Mouse (Mus musculus) CD4-positive, CD25-positive, alpha-beta regulatory T cell, adult 2 months (primary cell): Measurements from ENCODE around the gene Stx12.
"Not testable (repeated sequence)": the region's sequence is repeated elsewhere in the genome, so short reads cannot be mapped to it uniquely, and the experiment has no call there.

Experiments used
- DNase-seq: peaks from one replicate; pipeline ENCODE4 v3.0.0-alpha.2; 2012; ENCODE audit warnings: low read depth, low spot score

The Stx12 gene

GRCm38 (mm10) chr4:132884064-132884843 is at the start of gene Stx12:
Gene Stx12 (minus strand): TSS chr4:132884509.
- DNase-seq: peak; percentile 90

- DNase-seq: no peak
Measured at GRCm38 (mm10) chr4:132932752-132933404, 48.6 kb upstream of the Stx12 start.

GRCm38 (mm10) chr4:132930784-132931183 is 46.5 kb upstream of the Stx12 start:
- DNase-seq: peak; percentile 83

GRCm38 (mm10) chr4:132926520-132926919 is 42.2 kb upstream of the Stx12 start:
- not testable (repeated sequence) for DNase-seq

DNA sequence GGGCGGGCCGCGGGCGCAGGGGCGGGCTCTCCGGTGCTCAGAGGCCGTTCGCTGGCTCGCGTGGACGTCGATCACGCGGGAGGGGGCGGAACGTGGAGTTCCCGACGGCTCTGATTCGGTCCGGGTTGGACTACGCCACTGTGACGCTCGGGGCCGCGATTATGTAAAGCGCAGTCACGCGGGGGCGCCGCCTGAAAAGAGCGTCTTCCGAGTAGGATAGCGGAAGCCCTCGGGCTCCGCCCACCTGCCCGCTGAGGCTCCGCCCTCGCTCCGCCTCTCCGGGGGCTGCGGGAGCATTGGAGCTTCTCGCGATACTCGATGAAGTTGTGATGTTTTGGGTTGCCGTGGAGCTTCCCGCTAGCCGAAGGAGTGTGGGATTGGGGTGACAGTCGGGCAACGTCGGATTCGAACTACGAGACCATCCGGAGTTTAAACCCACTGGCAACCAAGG is 38.3 kb upstream of the Stx12 start, which contains the start of gene Fam76a:
Gene Fam76a, minus strand, starts transcription at position 1 of the 451 bp plus-strand sequence.
- DNase-seq: peak; percentile 100

DNA sequence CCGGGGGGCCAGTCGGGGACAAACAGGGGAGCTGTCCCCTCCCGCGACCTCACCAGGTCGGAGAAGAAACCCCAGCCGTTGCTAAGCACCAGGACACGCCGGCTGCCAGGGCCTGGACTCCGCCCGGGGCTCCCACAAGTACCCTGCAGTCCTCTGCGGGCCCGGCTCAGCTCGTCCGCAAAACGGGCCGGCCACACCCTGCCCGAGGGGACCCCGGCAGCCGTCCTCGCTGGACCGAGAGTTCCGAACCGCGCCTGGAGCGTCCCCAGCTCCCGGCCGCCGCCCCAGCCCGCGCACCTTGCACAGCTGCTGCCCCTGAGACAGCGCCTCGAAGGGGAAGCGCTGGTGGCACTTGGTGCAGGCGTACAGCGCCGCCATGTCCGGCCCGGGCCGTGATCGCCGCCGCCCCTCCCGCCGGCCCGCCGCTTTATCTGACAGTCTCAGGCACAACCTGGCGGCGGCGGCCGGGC is 37.8 kb upstream of the Stx12 start:
- DNase-seq: no peak

DNA sequence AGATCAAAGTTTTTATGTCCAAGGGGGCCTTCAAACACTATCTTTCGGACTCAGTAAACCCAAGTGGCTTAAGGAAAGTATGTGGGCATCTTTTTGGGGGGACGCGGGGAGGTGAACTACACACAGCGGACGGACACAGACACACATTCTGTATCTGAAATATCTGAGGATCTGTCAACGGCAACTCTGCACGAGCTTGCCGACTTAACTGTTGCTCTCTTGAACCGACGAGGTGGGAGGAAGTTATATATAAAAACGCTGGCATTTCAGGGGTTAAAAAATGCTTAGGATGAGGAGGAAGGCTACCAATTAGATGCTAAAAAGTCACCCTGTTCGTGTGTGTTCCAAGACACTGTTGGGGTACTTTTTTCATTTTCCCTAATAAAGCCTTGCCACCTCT is 37.2 kb upstream of the Stx12 start:
- no peak for DNase-seq

DNA sequence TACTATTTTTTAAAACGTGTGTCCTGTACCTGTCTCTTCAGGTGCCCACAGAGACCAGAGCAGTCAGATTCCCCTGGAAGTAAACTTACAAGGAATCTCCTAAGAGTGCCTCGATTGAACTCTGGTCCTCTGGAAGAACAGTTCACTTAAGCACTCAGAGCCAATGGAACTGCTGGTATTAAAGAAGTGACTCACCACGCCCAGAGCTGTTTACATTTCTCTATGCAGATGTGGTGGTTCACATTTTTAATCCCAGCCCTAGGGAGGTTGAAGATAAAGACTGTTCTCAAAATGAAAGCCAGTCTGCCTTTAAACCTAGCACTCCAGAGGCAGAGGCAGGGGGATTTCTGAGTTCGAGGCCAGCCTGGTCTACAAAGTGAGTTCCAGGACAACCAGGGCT is 35.9 kb upstream of the Stx12 start:
- DNase-seq: no peak

DNA sequence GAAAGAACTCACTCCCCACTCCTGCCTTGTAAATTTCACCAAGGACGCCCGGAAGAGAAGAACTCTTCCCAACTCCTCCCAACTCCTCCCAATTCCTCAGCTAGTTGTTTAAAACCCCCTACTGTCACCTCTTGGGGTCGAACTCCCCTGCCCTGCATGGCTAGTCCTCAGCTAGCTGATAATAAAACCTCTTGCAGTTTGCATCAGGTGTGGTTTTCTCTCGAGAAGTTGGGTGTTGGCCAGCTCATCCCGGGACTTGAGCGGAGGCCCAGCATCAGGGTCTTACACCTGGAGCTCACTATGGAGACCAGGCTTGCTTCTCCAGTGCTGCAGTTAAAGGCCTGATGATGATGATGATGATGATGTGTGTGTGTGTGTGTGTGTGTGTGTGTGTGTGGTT is 34.2 kb upstream of the Stx12 start:
- DNase-seq: not testable (repeated sequence)

GRCm38 (mm10) chr4:132912156-132912555 is 27.8 kb upstream of the Stx12 start:
- no peak for DNase-seq

DNA sequence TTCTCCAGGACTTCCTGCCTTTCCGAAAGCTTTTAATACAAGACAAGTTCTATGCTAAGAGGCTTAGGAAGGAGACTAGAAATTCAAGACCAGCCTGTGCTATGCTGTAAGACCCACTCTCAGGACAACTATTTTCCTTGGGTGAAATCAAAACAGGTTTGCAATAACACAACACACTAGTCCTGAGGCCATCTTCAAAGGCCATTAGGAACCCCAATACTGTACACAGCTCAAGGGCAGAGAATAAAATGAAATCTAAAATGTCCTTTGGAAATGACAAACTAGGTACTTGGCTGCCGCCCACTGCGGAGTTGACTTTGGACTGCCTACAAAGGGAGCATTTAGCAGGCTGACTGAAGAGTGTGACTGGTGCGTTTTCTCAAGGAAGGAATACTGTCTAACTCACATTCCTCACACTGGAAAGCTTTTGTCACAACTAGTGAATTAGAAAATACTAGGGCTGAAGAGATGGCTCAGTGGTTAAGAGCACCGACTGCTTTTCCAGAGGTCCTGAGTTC is 21.6 kb upstream of the Stx12 start:
- DNase-seq: no peak

DNA sequence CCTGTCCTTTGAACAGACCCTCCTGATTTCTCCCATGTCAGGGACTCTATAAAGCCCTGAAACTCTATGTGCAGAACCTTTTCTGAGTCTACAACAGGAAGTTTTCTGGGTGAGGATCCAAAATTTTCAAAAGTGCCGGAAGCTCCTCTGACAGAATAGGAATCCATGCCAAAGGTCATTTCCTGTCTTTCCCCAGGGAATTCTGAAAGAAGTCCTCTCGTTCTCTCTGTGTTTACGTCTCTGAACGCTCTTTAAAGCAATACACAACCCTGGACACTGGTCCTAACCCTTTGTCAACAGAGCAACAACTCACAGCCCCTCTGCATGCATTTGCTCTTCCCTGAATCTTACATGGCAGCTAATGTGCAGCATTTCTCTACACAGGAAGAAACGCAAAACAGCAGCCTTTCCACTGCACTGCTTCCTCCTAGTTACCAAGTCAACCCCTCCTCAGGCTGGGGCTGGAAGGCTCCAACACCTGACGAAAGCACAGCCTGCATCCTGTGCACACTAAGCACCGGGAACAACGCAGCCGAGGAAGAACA is 20.5 kb upstream of the Stx12 start:
- no peak for DNase-seq

DNA sequence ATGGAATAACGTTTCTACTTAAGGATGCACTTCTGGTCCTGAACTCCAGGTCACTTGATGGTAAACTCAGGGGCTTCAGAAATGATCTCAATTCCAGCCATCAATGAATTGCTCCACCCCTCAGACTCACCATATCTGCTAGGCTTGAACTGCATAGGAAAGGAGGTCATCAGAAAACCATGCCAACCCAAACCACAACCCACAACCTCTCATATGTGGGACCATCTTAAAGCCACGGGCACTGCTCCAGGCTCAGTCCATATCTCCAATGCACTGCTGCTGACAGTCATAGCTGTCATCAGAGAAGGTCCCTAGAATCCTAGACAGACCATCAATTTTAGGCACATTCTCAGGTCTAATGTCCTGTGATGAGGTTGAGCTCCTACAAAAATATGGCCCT is 19.8 kb upstream of the Stx12 start:
- DNase-seq: no peak

- peak; percentile 66 for DNase-seq
Measured at GRCm38 (mm10) chr4:132898197-132898596, 13.9 kb upstream of the Stx12 start.

DNA sequence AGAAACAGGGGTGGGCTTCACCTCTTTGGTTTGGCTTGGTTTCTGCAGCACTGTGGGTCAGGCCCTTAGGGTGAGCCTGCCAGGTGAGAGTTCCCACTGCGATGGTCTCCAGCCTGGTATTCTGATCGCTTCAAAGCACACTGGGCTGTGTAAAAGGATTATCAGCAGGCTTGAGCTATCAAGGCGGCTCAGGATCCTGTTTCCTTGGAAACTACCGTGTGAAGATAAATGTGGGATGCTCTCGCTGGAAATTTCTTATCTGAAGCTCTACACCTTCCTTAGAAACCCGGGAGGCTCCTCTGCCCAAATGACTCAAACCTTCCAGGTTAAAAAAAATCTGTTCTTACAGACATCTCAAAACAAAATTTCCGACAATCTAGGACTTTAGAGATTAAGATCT is 10.1 kb upstream of the Stx12 start:
- DNase-seq: no peak

DNA sequence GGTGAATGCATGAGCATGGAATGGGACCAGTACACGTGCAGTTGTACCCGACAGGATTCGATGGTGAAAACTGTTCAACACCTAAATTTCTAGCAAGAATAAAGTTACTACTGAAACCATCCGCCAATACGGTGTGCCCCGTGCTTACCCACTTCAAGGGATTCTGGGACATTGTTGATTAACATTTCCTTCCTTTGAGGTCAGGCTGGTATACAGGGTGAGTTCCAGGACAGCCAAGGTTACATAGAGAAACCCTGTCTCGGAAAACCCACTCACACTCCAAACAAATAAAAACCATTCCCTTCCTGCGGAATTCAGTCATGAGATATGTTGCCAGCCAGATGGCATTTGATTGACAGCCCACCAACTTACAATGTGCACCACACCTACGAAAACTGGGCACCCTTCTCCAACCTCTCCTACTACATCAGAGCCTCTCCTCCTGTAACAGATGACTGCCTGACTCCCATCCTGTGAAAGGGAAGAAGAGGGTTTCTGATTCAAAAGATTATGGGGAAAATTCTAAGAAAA is 600 bp upstream of the Stx12 start:
- DNase-seq: no peak

DNA sequence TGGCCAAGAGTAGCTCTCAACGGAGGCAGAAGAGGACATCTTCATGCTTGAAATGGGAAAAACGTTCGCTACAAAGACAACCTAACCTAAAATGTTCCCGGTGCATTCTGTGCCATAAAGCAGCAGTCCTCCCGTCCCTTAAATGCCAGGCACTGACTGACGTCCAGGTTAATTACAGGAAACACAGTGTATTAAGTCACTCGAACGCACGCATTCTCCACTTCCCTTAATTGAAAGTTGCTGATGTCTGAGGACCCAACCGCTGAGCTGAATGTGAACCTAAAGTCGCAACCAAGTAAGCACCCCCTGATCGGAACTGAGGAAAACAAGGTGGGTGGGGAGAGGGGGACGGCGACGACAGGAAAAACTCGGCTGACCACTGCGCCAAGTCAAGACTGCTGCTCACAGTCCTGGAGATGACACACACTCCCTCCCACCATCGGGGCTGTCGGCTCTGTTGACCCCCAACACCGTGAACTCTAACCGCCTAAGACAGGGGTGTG is 697 bp downstream of the Stx12 start:
- DNase-seq: peak; percentile 54

DNA sequence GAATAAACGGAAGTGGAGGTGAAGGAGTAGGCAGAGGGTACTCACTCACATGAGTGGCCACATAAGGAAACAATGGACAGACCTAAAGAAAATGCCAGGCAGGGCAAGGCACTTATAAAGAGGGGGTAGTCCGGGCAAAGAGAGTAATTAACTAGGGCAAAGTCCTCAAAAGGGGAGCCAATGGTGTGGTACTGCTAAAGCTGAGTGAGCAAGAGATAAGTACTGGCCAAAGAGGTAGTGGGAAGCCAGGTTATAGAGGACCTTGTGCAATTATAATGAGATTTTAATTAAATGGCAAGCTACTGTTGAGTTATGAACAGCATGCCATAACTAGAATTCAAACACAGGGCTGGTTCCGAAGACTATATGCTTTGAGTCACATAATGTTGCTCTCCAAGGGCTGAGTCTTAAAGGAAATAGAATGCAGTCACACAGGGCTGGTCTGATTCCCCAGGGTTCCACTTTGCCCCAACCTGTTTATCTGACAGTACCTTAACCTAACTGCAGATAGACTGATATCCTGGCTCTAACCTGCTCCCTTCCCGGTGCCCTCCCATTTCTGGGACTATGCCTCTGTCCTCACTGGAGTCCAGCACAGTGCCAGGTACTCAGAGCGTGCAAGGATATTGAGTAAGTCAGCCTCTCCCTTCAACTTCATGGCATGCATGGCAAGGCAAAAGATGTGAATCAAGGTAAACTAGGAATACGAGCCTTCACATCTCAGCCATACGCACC is 9.8 kb downstream of the Stx12 start:
- DNase-seq: no peak

GRCm38 (mm10) chr4:132873481-132874362 is 10.6 kb downstream of the Stx12 start:
- DNase-seq: no peak

DNA sequence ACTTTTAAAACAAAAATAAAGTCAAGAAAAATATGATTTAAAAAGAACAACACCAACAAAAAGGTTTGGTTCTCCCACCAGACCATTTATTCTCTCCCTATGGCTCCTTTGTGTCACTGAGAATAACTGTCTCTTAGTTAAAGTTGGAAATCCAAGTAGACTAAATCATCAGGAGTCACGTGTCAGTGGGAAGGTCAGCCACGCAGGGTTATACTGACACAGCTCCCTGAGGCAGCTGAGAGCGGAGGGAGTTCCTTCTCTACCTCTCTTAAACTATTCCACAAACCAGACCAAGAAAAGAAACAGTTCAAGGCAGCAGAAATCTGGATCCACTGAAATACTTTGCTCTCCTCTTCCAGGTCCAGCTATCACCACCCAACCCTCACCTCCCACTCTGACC is 13.2 kb downstream of the Stx12 start:
- DNase-seq: no peak
